Mouse (Mus musculus) C2C12 (cell line): ENCODE results near the gene Dnal1. TPM values are rescaled to one million over a fixed set of nuclear protein-coding genes. Genes with fewer than 3 reads are reported as not detected.

Source experiments
- H3K27me3 ChIP-seq: one replicate; pipeline ENCODE4 v1.6.1; 2011; ENCODE audit not compliant: control insufficient read depth, insufficient read depth, insufficient read length
- H3K36me3 ChIP-seq: one replicate; pipeline ENCODE4 v1.6.1; 2011; ENCODE audit not compliant: control insufficient read depth, insufficient read depth
- H3K4me3 ChIP-seq: one replicate; pipeline ENCODE4 v1.5.1; 2011; ENCODE audit warnings: mild to moderate bottlenecking, control low read depth; ENCODE audit not compliant: poor library complexity, insufficient read depth, severe bottlenecking
- H3K79me2 ChIP-seq: one replicate; pipeline ENCODE4 v1.6.1; 2011; ENCODE audit not compliant: control insufficient read depth, insufficient read depth
- H3K79me3 ChIP-seq: one replicate; pipeline ENCODE4 v1.6.1; 2011; ENCODE audit warnings: low read depth, control low read depth
- H3ac ChIP-seq: one replicate; pipeline ENCODE3; 2011; ENCODE audit warnings: low read depth; ENCODE audit not compliant: control insufficient read depth, insufficient read length
- CEBPB ChIP-seq: IDR thresholded peaks from one replicate; pipeline ENCODE4 v1.6.1; 2011; ENCODE audit warnings: low read depth, mild to moderate bottlenecking, control low read depth, moderate library complexity
- CTCF ChIP-seq: IDR thresholded peaks from one replicate; pipeline ENCODE4 v1.5.1; 2011; ENCODE audit not compliant: control insufficient read depth, insufficient read depth, insufficient read length
- FOSL1 ChIP-seq: IDR thresholded peaks from one replicate; pipeline ENCODE4 v1.8.0; 2011; ENCODE audit warnings: mild to moderate bottlenecking, low read length; ENCODE audit not compliant: poor library complexity, insufficient read depth, severe bottlenecking
- MAX ChIP-seq: IDR thresholded peaks from one replicate; pipeline ENCODE4 v1.6.1; 2011; ENCODE audit warnings: mild to moderate bottlenecking, control low read depth
- MYOD1 ChIP-seq: IDR thresholded peaks from one replicate; pipeline ENCODE4 v1.6.1; 2011; ENCODE audit warnings: low read depth; ENCODE audit not compliant: control insufficient read depth, insufficient read length
- MYOG ChIP-seq: IDR thresholded peaks from one replicate; pipeline ENCODE4 v1.6.1; 2011; ENCODE audit not compliant: control insufficient read depth, insufficient read length; ENCODE audit errors: extremely low read depth
- USF1 ChIP-seq: IDR thresholded peaks from one replicate; pipeline ENCODE4 v1.6.1; 2011; ENCODE audit warnings: low read depth, mild to moderate bottlenecking, control low read depth, moderate library complexity
- polyA plus RNA-seq: library from polyadenylated mRNA; unstranded; fragments of >200 nt; fragmentation: generic; extraction: Trizol; gene quantifications from one replicate; pipeline ENCODE4 v1.2.1, GENCODE M21; 2012; ENCODE audit warnings: missing spikeins

Gene Dnal1
- polyA plus RNA-seq, 1 experiment = 4.7 TPM

DNA sequence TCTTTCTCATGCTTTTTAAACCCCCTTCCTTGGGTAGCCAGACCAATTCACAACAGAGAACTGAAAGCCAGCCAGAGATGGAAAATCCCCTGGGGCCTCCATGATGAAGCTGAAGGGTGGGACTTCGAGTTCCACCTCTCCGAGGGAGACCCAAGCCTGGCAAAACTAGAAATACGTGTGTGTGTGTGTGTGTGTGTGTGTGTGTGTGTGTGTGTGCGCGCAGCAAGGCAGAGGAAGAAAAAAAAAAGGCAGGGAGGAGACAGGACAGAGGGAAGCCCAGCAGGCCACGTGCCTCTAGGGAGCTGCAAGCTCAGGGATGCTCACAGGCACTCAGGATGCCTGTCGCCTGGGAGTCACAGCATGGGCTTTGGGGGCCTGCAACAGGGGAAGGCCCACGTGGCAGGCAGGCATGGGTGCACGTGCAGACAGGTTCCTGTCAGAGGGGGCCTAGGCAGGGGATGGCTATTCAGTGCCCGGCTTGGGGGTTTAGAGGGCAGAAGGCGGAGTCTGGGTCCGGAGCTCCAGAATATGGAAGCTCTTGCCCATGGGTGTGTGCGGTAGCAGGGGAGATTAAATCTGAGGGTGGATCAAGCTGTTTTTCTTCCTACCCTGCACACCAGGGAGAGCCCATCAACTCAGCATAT lies 62.1 kb downstream of the Dnal1 start:
- peaks cover 24% of the 10 kb centered on the region for H3K36me3 ChIP-seq
- peak overlapping the region; percentile 19 for H3K4me3 ChIP-seq
- no peak for TF ChIP-seq MYOD1
- TF ChIP-seq CEBPB = no peak
- no peak for TF ChIP-seq MYOG
- TF ChIP-seq FOSL1 = no peak
- no peak for TF ChIP-seq CTCF
- TF ChIP-seq MAX = peak; percentile 56
- peak; percentile 67 for TF ChIP-seq USF1
- peaks cover 99% of the 10 kb centered on the region for H3K79me2 ChIP-seq
- H3K79me3 ChIP-seq = peaks cover 82% of the 10 kb centered on the region
- peak overlapping the region; percentile 65 for H3ac ChIP-seq
- H3K27me3 ChIP-seq = no peaks in the 10 kb centered on the region

DNA sequence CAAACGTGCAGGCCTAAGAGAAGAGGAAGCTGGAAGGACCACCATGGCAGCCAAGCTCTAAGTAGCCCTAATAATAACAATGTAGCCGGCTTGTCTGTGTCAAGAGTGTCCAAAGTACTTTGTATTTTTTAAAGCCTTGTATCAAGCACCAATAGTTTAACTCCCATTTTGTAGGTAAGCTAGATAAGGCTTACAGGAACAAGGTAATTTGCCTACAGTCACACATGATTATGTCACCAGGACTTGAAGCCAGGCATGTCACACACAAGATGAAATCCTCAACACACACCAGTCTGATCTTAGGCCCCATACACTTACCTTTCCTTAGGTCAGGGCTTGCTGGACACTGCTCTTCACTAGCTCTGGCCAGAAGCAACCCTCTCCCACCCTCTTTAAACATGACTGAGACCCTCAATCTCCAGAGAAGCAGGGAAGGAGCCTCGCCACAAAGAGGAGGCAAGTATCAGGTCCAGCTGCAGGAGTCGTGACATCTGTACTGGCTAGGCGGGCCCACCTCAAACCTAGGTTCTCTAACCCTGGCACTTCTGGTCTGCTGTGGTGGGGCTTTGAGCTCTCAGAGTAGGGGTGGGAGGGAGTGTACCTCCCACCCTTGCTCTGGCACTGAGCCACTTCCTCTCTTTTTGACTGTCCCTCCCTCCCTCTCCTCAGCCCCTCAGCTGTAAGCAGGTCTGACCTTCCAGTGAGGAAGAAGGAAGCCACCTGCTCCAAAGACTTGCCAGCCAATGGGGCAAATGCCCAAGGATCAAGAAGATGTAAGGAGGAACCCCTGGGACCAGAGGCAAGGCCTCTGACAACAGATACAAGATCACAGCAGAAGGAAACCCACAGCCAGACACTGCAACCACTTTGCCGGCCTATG lies 63.0 kb downstream of the Dnal1 start:
- H3K79me3 ChIP-seq = peaks cover 83% of the 10 kb centered on the region
- H3K27me3 ChIP-seq = no peaks in the 10 kb centered on the region
- TF ChIP-seq CTCF (no peak), USF1 (no peak), FOSL1 (no peak), MAX (no peak), MYOD1 (no peak)
- no peak overlapping the region for H3ac ChIP-seq
- H3K36me3 ChIP-seq = peaks cover 15% of the 10 kb centered on the region
- peaks cover 99% of the 10 kb centered on the region for H3K79me2 ChIP-seq
- no peak overlapping the region for H3K4me3 ChIP-seq

DNA sequence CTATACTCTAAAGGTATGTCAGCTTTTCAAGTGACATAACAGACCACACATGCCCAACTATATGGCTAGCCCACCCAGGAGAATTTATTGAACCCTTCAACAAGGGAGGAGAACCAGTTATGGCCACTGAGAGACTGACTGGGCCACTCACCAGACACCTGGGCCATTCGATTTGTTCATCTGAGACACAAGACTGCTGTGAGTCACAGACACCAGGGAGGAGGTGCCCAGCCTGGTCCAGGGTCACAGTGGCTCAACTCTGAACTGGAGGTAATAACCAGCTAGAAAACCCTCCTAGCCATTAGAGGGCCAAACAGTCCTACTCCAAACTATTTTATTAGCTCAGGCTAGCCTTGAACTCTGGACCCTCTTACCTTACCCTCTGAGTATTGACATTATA lies 63.9 kb downstream of the Dnal1 start:
- peaks cover 88% of the 10 kb centered on the region for H3K79me3 ChIP-seq
- H3ac ChIP-seq = no peak overlapping the region
- peaks cover 7% of the 10 kb centered on the region for H3K36me3 ChIP-seq
- no peaks in the 10 kb centered on the region for H3K27me3 ChIP-seq
- peaks cover 99% of the 10 kb centered on the region for H3K79me2 ChIP-seq
- TF ChIP-seq FOSL1 = no peak
- no peak for TF ChIP-seq CTCF
- no peak for TF ChIP-seq MYOG
- TF ChIP-seq CEBPB = no peak
- TF ChIP-seq MAX = no peak
- no peak for TF ChIP-seq USF1
- TF ChIP-seq MYOD1 = no peak
- H3K4me3 ChIP-seq = no peak overlapping the region

DNA sequence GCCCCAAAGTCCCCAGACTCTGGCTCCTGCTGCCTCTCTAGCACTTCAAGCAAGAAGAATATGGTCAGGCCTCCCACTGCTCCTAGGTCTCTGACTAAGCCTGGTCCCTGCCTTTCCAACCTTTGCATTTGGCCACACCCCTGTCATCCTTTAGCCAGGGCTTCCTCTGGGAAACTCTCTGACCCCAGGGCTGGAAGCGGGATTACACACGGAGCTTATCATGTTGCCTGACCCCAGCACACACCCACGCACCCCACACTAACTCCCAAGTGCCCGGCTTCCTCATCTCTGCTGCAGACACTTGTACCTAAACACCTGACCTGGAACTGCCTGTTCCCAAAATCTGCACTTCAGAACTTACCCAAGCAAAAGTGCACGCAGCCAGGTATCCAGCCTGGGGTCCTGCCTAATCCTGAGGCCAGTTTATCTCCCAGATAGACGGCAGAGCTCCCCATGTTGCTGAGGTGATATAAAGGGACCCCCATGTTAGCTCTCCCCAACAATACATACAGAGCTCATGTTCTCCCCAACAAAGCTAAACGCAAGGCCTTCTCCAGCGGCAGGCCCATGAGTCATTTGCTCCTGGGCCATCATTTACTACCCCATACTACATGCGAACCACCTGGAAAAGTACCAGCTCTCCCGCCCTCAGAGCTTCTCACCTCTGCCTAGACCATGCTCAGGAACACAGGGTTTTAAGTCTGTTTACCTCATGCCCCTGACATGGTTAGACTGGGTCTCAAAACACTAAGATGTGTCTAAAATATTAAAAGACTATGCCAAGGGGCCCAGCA lies 64.7 kb downstream of the Dnal1 start:
- Histone ChIP-seq H3K79me3 (peaks cover 89% of the 10 kb centered on the region), H3K4me3 (no peak overlapping the region), H3K27me3 (no peaks in the 10 kb centered on the region), H3K79me2 (peaks cover 99% of the 10 kb centered on the region), H3ac (no peak overlapping the region), H3K36me3 (peaks cover 5% of the 10 kb centered on the region)
- TF ChIP-seq USF1 (no peak), MYOG (no peak), MYOD1 (no peak), CTCF (no peak), MAX (no peak), FOSL1 (no peak), CEBPB (no peak)

DNA sequence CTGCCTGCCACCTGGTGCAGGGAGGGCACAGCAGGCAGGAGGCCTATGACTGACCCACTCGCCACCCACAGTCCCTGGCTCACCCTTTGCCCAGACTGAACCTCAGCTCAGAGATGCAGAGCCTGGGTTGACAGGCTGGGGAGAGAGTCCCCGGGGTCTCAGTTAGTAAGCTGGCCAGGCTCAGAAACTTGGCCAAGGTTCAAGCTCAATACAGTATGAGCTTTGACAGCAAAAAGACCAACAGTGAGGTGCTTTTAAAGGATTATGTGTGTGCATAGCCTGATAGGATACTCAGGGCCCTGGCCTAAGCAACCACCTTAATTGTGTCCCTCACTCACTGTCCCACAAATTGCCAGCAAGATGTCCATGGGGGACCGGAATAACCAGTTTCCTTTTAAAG lies 65.9 kb downstream of the Dnal1 start:
- no peaks in the 10 kb centered on the region for H3K27me3 ChIP-seq
- H3K79me3 ChIP-seq = peaks cover 89% of the 10 kb centered on the region
- no peak for TF ChIP-seq MYOD1
- TF ChIP-seq CEBPB = no peak
- no peak overlapping the region for H3K4me3 ChIP-seq
- no peak overlapping the region for H3ac ChIP-seq
- H3K36me3 ChIP-seq = peaks cover 6% of the 10 kb centered on the region
- H3K79me2 ChIP-seq = peaks cover 99% of the 10 kb centered on the region
